Mouse (Mus musculus): ENCODE measurements around the gene Olfr143.

The Olfr143 gene

GRCm38 (mm10) chr9:38252474-38252873, at the start of gene Olfr143:
Gene Olfr143 (plus strand): TSS chr9:38252774.
- DNase-seq, result no peak

- DNase-seq, result no peak
Observed at GRCm38 (mm10) chr9:38208065-38208464, 44.5 kb upstream of the Olfr143 start, which contains the start of gene Olfr893. Gene Olfr893 (plus strand): TSS chr9:38208365.

DNA sequence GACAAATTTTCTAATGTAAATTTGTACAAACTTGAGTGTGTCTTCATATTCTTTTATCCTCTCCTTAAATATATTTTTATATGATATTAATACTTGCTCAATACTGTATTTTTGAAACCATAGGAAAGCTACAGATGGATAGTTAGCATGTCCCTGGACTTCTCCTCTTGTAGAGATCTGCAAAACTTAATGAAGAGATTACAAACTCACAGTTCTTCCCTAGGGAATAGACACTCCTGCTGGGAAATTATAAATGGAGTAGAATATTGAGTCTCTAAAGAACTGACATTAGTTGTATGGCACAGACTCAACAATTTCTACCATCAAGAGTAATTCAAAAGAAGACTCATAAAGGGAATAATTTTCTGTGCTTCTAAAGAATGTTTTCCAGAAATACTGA, 34.8 kb upstream of the Olfr143 start, which contains the start of gene Olfr894:
TSS of gene Olfr894 (plus strand) at position 301 of the 400 bp plus-strand sequence.
- DNase-seq, result no peak

DNA sequence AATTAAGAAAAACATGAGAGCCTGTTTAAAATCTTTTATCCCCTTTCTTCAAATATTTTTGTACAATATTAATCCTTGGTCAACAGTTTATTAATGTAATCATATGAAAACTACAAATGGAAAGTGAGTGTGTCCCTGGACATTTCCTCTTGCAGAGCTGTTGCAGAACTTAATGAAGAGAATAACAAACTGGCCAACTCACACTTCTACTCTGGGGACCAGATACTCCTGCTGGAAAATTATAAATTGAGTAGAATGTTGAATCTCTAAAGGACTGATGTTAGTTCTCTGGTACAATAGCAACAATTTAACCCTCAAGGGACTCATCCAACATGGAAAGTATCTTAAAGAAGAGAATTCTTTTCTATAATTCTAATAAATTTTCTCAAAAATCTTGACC, 15.0 kb downstream of the Olfr143 start, which contains the start of gene Olfr895:
TSS of gene Olfr895 (plus strand) at position 301 of the 400 bp plus-strand sequence.
- DNase-seq, result no peak

DNA sequence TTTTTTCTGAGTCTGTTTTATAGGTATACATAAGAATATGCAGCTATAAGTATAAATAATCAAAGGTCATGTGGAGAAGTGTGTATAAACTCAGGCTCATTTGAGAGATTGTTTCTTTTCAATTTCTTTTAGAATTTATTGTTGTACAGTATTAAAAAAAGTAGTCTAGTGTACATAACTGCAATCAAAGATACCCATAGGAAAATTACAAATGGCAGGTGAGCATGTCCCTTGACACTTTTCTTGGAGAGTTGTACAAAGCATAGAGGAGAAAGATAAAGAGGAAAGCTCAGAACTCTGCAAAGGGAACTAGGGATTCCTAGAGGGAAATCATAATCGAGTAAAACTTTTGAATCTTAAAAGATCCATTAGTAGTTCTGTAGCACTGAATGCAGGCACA, 38.2 kb downstream of the Olfr143 start, which contains the start of gene Olfr896-ps1:
TSS of gene Olfr896-ps1 (plus strand) at position 301 of the 400 bp plus-strand sequence.
- no peak for DNase-seq

Data from B cell, adult 2 months (primary cell).